Mouse (Mus musculus) midbrain, postnatal 0 days (tissue): Measurements from ENCODE around the gene Ppm1d. TPM values are rescaled to one million over a fixed set of nuclear protein-coding genes. Genes with fewer than 3 reads are reported as not detected.

ENCODE experiments used
- ATAC-seq: fragments of 200-750 bp; cut with Nextera tagmentation; 2 replicates; pipeline ENCODE4 v1.8.0; 2017; ENCODE audit warnings: moderate number of reproducible peaks, mild to moderate bottlenecking, moderate TSS enrichment, moderate library complexity; ENCODE audit not compliant: low FRiP score
- DNase-seq: peaks from one replicate; pipeline ENCODE4 v3.0.0-alpha.2; 2015; ENCODE audit warnings: low spot score
- H3K27ac ChIP-seq: fragments of 300-500 bp; sonication (generic); 2 replicates; pipeline ENCODE4 v1.5.1; 2014; ENCODE audit warnings: low read depth, mild to moderate bottlenecking, low read length, mixed read lengths
- H3K27me3 ChIP-seq: fragments of 300-500 bp; sonication (generic); 2 replicates; pipeline ENCODE4 v1.6.1; 2014; ENCODE audit warnings: low read length, control low read depth, mixed read lengths; ENCODE audit not compliant: insufficient read depth
- H3K36me3 ChIP-seq: fragments of 300-500 bp; sonication (generic); 2 replicates; pipeline ENCODE4 v1.6.1; 2014; ENCODE audit warnings: low read length, control low read depth, mixed read lengths; ENCODE audit not compliant: insufficient read depth
- H3K4me1 ChIP-seq: fragments of 300-500 bp; sonication (generic); 2 replicates; pipeline ENCODE4 v1.6.1; 2014; ENCODE audit warnings: mild to moderate bottlenecking, control low read depth, antibody characterized with exemption, low read length, mixed read lengths; ENCODE audit not compliant: insufficient read depth
- H3K4me2 ChIP-seq: fragments of 300-500 bp; sonication (generic); 2 replicates; pipeline ENCODE4 v1.6.1; 2014; ENCODE audit warnings: low read depth, mild to moderate bottlenecking, low read length, mixed read lengths; ENCODE audit not compliant: poor library complexity, severe bottlenecking
- H3K4me3 ChIP-seq: fragments of 300-500 bp; sonication (generic); 2 replicates; pipeline ENCODE4 v1.5.1; 2014; ENCODE audit warnings: low read depth, mild to moderate bottlenecking, low read length, moderate library complexity
- H3K9ac ChIP-seq: fragments of 300-500 bp; sonication (generic); replicated peaks from 2 replicates; pipeline ENCODE4 v1.6.1; 2014; ENCODE audit warnings: mild to moderate bottlenecking, low read length, moderate library complexity, mixed read lengths; ENCODE audit not compliant: poor library complexity, severe bottlenecking
- H3K9me3 ChIP-seq: fragments of 300-500 bp; sonication (generic); 2 replicates; pipeline ENCODE4 v1.6.1; 2016; ENCODE audit warnings: low read length, control low read depth
- CTCF ChIP-seq: IDR thresholded peaks from 2 replicates; pipeline ENCODE4 v1.5.1; 2016; ENCODE audit warnings: antibody characterized with exemption, mild to moderate bottlenecking
- WGBS: fragments of 180-500 bp; shearing (Covaris S2); extraction: QIAGEN DNeasy Blood & Tissue Kit; methylation state at CpG from one replicate; pipeline ENCODE4 v1.1.7; 2014; 5-methylcytosine and 5-hydroxymethylcytosine counted together
- polyA plus RNA-seq: library from polyadenylated mRNA; unstranded; fragments of >200 nt; fragmentation: Nextera tagmentation; extraction: Ambion mirVana; gene quantifications from 2 replicates; pipeline ENCODE4 v1.2.1, GENCODE M21; 2015
- total RNA-seq: library from RNA; depleted of rRNA; stranded (reverse); fragments of >200 nt; gene quantifications from 2 replicates; pipeline ENCODE4 v1.2.3, GENCODE M21; 2014

The Ppm1d gene
- total and polyA plus RNA-seq, 2 experiments from 2014 or later: 12.6 to 17.3 TPM

DNA sequence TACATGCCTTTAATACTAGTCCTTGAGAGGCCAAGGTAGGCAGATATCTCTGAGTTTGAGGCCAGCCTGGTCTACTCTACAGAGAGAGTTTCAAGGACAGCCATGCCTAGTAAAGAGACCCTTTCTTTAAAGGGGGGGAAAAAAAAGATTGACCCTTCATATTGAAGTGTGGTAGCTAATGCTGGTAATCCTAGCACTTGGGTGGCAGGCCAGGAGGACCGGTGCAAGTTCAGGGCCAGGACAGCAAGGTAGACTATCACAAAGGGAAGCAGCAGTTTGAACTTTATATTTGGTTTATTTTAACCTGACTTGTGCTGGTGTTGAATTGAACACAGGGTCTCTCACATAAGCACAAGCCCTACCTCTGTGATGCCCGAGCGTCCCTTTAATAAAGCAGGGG is 2.3 kb downstream of the Ppm1d start:
- Histone ChIP-seq H3K4me3 (peak overlapping the region; percentile 91; the same call in 1 of the 2 replicates), H3K9ac (no peak overlapping the region), H3K4me2 (peak overlapping the region; percentile 93), H3K27me3 (no peaks in the 10 kb centered on the region), H3K36me3 (no peaks in the 10 kb centered on the region), H3K4me1 (no peaks in the 10 kb centered on the region), H3K27ac (no peak overlapping the region), H3K9me3 (no peaks in the 10 kb centered on the region)
- ATAC-seq (no peak), DNase-seq (no peak)
- TF ChIP-seq CTCF: no peak
- 85% methylated on average over 3 of the region's 3 CpGs for WGBS

DNA sequence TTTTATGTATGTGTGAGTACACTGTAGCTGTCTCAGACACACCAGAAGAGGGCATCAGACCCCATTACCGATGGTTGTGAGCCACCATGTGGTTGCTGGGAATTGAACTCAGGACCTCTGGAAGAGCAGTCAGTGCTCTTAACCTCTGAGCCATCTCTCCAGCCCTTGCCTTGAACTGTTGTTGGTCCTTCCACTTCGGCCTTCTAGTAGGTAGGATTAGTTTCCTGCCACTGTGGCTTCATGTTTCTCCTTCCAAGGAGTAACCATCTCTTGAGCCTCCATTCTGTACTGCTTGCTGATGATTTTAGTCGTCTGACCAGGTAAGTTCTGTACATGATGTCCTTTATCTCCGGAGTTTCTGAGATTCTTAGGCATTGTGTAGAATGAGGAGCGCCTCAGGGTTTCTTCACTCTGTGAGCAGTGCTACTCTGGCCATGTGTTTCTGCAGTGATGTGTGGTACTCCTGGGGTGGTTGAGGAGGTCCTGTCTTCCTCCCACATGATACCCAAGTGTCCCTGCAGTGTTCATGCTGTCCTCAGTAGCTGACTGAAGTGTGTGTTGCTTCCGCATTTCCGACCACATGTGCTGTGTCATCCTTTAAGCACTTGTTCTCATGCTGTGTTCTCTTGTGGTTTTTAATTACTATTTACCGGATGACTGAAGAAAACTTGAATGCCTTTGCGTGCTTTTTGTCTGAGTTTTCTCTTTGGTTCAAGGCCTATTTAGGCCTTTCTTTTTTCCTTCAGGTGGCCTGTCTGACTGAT is 12.7 kb downstream of the Ppm1d start:
- H3K27me3 ChIP-seq: no peaks in the 10 kb centered on the region
- no peak overlapping the region for H3K4me2 ChIP-seq
- ATAC-seq (no peak), DNase-seq (no peak)
- no peak overlapping the region for H3K27ac ChIP-seq
- no peaks in the 10 kb centered on the region for H3K4me1 ChIP-seq
- H3K9me3 ChIP-seq: no peaks in the 10 kb centered on the region
- H3K9ac ChIP-seq: no peak overlapping the region
- no peak for TF ChIP-seq CTCF
- 75% methylated on average over 9 of the region's 9 CpGs for whole genome bisulfite sequencing
- no peak overlapping the region for H3K4me3 ChIP-seq
- no peaks in the 10 kb centered on the region for H3K36me3 ChIP-seq

DNA sequence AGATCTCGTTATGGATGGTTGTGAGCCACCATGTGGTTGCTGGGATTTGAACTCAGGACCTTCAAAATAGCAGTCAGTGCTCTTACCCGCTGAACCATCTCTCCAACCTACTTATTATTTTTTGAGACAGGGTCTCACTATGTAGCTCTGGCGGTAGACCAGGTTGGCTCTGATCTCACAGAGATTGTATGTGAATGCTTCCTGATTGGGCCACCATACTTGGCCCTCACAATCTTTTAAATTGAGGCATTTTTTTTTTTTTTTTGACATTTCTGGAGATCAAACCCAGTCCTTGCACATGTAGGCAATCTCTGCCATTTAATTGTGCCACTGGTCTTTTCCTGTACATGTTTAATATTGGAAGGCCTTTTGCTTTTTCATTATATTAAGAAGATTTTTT is 17.7 kb downstream of the Ppm1d start:
- no peak for TF ChIP-seq CTCF
- H3K27ac ChIP-seq: no peak overlapping the region
- ATAC-seq: no peak
- no peaks in the 10 kb centered on the region for H3K36me3 ChIP-seq
- no peaks in the 10 kb centered on the region for H3K4me1 ChIP-seq
- H3K9ac ChIP-seq: no peak overlapping the region
- H3K4me3 ChIP-seq: no peak overlapping the region
- DNase-seq: no peak
- H3K9me3 ChIP-seq: no peaks in the 10 kb centered on the region
- H3K4me2 ChIP-seq: no peak overlapping the region
- WGBS: 94% methylated on average over 3 of the region's 3 CpGs
- H3K27me3 ChIP-seq: no peaks in the 10 kb centered on the region

DNA sequence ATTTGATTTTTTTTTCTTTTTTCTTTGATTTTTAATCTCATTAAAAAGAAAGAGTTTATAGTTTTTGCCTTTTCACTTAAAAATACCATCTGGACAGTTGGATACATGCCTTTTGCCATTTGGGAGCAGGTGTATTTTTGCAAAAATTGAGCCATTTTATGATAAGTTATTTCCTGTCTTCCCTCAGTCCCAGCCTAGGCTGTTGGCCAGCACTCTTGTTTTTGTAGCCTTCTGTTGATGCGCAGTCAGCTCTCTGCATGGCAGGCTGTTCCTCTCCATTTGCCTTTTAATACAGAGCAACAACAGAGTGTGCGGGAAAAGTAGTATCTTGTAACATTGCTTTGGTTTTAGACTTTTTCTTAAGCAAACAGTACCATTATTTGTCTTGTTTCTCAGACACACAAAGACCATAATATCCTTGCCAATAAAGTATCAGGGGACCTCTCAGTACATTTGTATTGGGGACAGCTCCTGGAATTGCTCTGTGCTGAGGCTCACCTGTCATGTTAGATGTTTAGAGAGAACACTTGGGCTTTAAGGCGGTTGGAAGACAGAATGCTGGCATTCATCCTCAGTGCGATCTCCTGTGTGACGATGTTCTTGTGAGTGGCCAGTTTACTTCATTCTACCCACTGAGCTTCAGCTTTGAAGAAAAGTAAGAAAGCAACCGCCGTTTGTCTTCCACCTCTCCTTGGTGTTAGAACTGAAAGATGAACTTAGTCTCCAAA is 18.3 kb downstream of the Ppm1d start:
- Histone ChIP-seq H3K36me3 (no peaks in the 10 kb centered on the region), H3K27ac (no peak overlapping the region), H3K9ac (no peak overlapping the region), H3K4me1 (no peaks in the 10 kb centered on the region), H3K9me3 (no peaks in the 10 kb centered on the region), H3K4me3 (no peak overlapping the region), H3K4me2 (no peak overlapping the region), H3K27me3 (no peaks in the 10 kb centered on the region)
- DNase-seq (peak; percentile 12), ATAC-seq (no peak)
- WGBS: 90% methylated on average over 7 of the region's 7 CpGs
- no peak for TF ChIP-seq CTCF

DNA sequence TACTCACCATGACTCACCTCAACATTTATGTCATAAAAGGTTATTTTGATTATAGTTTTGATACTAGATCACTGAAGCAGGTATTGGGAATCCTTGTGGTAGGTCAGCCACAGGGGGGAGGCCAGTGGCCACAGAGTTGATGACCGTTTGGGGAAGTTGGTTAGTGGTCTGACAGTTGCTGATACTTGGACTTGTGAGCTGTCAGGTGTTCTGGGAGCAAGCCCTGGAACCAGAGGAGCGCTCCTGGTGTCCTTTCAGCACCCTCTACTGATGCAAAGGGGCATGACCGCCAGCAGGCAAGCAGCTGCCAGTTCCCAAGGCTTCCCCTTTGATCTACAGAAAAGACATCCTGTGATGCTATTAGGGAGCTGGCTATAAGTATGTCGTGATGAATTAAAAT is 23.7 kb downstream of the Ppm1d start:
- H3K36me3 ChIP-seq: 0 out of 2 replicates have a peak, but pooled peaks cover 3% of the 10 kb centered on the region
- H3K9me3 ChIP-seq: no peaks in the 10 kb centered on the region
- WGBS: 44% methylated on average over 4 of the region's 4 CpGs
- H3K4me3 ChIP-seq: no peak overlapping the region
- no peaks in the 10 kb centered on the region for H3K27me3 ChIP-seq
- H3K4me2 ChIP-seq: no peak overlapping the region
- no peaks in the 10 kb centered on the region for H3K4me1 ChIP-seq
- ATAC-seq (no peak), DNase-seq (peak; percentile 14)
- TF ChIP-seq CTCF: peak; percentile 70
- H3K9ac ChIP-seq: no peak overlapping the region
- H3K27ac ChIP-seq: no peak overlapping the region
